Mouse (Mus musculus): ENCODE results near the gene Gemin8. TPM values are rescaled to one million over a fixed set of nuclear protein-coding genes. Genes with fewer than 3 reads are reported as not detected.

Gemin8 gene
- polyA plus RNA-seq, 1 experiment from 2014 or later: 5.5 TPM

DNA sequence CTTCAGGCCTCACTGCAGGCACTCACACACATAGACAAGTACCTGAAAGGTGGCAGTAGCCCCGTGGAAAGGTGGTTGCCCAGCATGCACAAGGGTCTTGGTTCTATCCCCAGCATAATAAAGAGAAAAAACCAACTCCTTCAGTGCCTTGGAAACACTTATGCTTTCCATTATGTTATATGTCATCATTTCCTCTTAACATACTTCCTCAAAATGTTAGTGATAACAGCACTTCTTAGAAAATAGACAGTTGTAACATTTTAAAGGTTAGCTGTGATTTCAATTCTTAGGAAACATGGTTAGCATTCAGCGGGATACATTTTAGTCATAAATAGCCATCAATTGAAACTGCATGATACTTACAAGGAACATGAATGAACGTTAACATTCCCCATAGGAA is 12.8 kb downstream of the Gemin8 start:
- Histone ChIP-seq H3K27me3 (replicated peaks) (no peaks in the 10 kb centered on the region), H3K4me2 (no peak overlapping the region), H3K4me3 (no peak overlapping the region), H3K9ac (no peak overlapping the region), H3K9me3 (replicated peaks) (no peaks in the 10 kb centered on the region), H3K4me1 (replicated peaks) (0 out of 2 replicates have a peak, but pooled peaks cover 2% of the 10 kb centered on the region), H3K36me3 (0 out of 2 replicates have a peak, but pooled peaks cover 6% of the 10 kb centered on the region), H3K27ac (ENCODE audit: poor library complexity, severe bottlenecking) (no peak overlapping the region)
- 75% methylated on average over 3 of the region's 3 CpGs for whole genome bisulfite sequencing
- ATAC-seq (ENCODE audit: insufficient number of reproducible peaks, low FRiP score): no peak

DNA sequence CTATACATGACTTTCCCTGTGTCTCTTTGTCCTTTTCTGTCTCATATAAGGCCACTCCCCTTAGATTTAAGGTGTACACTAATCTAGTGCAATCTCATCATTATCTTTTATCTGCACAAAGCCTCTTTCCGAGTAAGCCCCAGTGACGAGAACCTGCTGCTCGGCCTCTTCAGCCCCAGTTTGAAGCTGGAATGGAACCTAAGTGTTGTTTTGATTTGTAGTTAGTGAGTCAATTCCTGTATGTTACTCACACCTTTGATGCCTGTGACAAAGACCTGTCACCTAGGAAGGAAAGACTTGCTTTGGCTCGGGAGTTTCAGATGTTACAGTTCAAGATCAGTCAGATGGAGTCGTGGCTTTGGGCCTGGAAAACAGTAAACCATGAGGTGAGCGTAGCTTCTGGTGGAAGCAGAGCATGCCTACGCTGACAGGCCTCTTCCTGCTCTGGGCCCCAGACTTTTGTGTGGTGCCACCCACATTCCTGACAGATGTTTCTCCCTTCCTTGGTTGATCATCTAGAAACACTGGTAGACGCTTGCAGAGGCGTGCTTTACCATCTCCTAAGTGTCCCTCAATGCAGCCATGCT is 15.2 kb downstream of the Gemin8 start:
- H3K27ac ChIP-seq (ENCODE audit: poor library complexity, severe bottlenecking): no peak overlapping the region
- no peak for ATAC-seq (ENCODE audit: insufficient number of reproducible peaks, low FRiP score)
- 0 out of 2 replicates have a peak, but pooled peaks cover 2% of the 10 kb centered on the region for H3K4me1 ChIP-seq (replicated peaks)
- H3K27me3 ChIP-seq (replicated peaks): no peaks in the 10 kb centered on the region
- H3K36me3 ChIP-seq: 0 out of 2 replicates have a peak, but pooled peaks cover 6% of the 10 kb centered on the region
- WGBS: 64% methylated on average over 9 of the region's 9 CpGs
- H3K9ac ChIP-seq: no peak overlapping the region
- no peak overlapping the region for H3K4me3 ChIP-seq
- no peak overlapping the region for H3K4me2 ChIP-seq
- H3K9me3 ChIP-seq (replicated peaks): no peaks in the 10 kb centered on the region

- Histone ChIP-seq H3K4me2 (no peak overlapping the region), H3K4me1 (replicated peaks) (0 out of 2 replicates have a peak, but pooled peaks cover 2% of the 10 kb centered on the region), H3K27me3 (replicated peaks) (no peaks in the 10 kb centered on the region), H3K9ac (no peak overlapping the region), H3K36me3 (0 out of 2 replicates have a peak, but pooled peaks cover 3% of the 10 kb centered on the region), H3K4me3 (no peak overlapping the region), H3K9me3 (replicated peaks) (no peaks in the 10 kb centered on the region), H3K27ac (ENCODE audit: poor library complexity, severe bottlenecking) (no peak overlapping the region)
- peak; percentile 75; the same call in 1 of the 2 replicates for ATAC-seq (ENCODE audit: insufficient number of reproducible peaks, low FRiP score)
- 58% methylated on average over 1 of the region's 1 CpGs for WGBS
Measured at GRCm38 (mm10) chrX:166187803-166188202, 17.5 kb downstream of the Gemin8 start.

DNA sequence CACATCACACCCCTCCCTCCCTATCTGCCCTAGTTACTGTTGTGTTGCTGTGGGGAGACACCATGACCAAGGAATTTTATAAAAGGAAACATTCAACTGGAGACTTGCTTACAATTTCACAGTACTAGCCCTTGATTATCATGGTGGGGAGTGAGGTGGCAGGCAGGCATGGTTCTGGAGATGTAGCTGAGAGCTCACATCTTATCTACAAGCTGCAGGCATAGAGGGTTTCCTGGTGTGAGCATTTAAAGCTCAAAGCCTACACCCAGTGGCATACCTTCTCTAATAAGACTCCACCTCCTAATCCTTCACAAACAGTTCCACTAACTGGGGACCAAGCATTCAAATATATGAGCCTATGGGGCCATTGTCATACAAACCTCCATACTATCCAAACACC is 26.1 kb downstream of the Gemin8 start:
- Histone ChIP-seq H3K4me1 (replicated peaks) (no peaks in the 10 kb centered on the region), H3K27me3 (replicated peaks) (no peaks in the 10 kb centered on the region), H3K9ac (no peak overlapping the region), H3K4me3 (no peak overlapping the region), H3K27ac (ENCODE audit: poor library complexity, severe bottlenecking) (no peak overlapping the region), H3K9me3 (replicated peaks) (no peaks in the 10 kb centered on the region), H3K4me2 (no peak overlapping the region), H3K36me3 (no peaks in the 10 kb centered on the region)
- no peak for ATAC-seq (ENCODE audit: insufficient number of reproducible peaks, low FRiP score)

- no peak overlapping the region for H3K4me3 ChIP-seq
- H3K9ac ChIP-seq: no peak overlapping the region
- no peaks in the 10 kb centered on the region for H3K27me3 ChIP-seq (replicated peaks)
- WGBS: 80% methylated on average over 2 of the region's 2 CpGs
- H3K9me3 ChIP-seq (replicated peaks): no peaks in the 10 kb centered on the region
- no peak overlapping the region for H3K4me2 ChIP-seq
- H3K4me1 ChIP-seq (replicated peaks): no peaks in the 10 kb centered on the region
- H3K27ac ChIP-seq (ENCODE audit: poor library complexity, severe bottlenecking): no peak overlapping the region
- no peak for ATAC-seq (ENCODE audit: insufficient number of reproducible peaks, low FRiP score)
- H3K36me3 ChIP-seq: no peaks in the 10 kb centered on the region
Measured at GRCm38 (mm10) chrX:166198266-166198665, 28.0 kb downstream of the Gemin8 start.

DNA sequence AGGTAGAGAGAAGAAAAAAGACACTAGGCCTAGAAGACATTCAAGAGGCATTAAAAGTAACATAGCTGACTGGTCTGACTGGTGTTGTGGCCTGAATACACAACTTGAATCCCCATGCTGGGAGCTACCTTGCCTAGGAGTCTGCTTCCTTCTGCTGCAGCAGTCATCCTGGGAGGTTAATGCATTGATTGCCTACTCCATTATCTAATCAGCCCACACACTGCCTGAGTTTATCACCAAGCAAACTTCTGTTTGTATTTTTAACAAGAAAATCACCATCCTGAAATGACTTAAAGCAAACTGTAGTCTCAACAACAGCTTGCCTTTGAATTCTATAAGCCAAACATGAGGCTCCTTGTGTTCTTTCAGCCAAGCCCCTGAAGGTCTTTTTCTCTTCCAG is 29.6 kb downstream of the Gemin8 start:
- ATAC-seq (ENCODE audit: insufficient number of reproducible peaks, low FRiP score): no peak

DNA sequence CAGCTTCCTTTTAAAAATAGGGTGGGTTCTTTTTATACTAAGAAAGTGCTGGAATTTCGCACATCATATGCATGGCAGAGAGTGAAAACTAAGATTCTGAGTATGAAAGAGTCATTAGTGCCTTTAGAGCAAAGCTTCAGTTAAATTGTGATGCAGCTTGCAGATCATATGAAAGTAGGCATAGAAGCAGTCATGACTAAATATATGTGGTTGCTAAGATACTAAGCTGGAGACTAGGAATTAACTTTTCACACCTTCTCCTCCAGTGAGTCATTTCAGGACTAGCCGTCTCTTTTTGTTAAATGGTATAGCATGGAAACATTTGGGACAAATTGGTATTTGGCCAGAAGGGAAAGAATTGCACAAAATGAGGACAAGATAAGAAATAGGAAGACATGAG is 44.3 kb downstream of the Gemin8 start:
- no peak overlapping the region for H3K9ac ChIP-seq
- no peaks in the 10 kb centered on the region for H3K9me3 ChIP-seq (replicated peaks)
- H3K4me1 ChIP-seq (replicated peaks): no peaks in the 10 kb centered on the region
- H3K4me3 ChIP-seq: no peak overlapping the region
- H3K4me2 ChIP-seq: no peak overlapping the region
- no peaks in the 10 kb centered on the region for H3K36me3 ChIP-seq
- no peak for ATAC-seq (ENCODE audit: insufficient number of reproducible peaks, low FRiP score)
- H3K27ac ChIP-seq (ENCODE audit: poor library complexity, severe bottlenecking): no peak overlapping the region
- H3K27me3 ChIP-seq (replicated peaks): no peaks in the 10 kb centered on the region; the same call in 1 of the 2 replicates
- 69% methylated on average over 2 of the region's 2 CpGs for WGBS

More for the DNA sequence above, 29.6 kb downstream of the Gemin8 start:
- no peak overlapping the region for H3K9ac ChIP-seq
- H3K4me2 ChIP-seq: no peak overlapping the region
- H3K4me3 ChIP-seq: no peak overlapping the region
- no peaks in the 10 kb centered on the region for H3K36me3 ChIP-seq
- no peaks in the 10 kb centered on the region for H3K4me1 ChIP-seq (replicated peaks)
- no peak overlapping the region for H3K27ac ChIP-seq (ENCODE audit: poor library complexity, severe bottlenecking)
- no peaks in the 10 kb centered on the region for H3K9me3 ChIP-seq (replicated peaks)
- H3K27me3 ChIP-seq (replicated peaks): no peaks in the 10 kb centered on the region

- H3K4me2 ChIP-seq: no peak overlapping the region
- no peak overlapping the region for H3K9ac ChIP-seq
- no peaks in the 10 kb centered on the region; the same call in 1 of the 2 replicates for H3K27me3 ChIP-seq (replicated peaks)
- no peaks in the 10 kb centered on the region for H3K9me3 ChIP-seq (replicated peaks)
- H3K4me1 ChIP-seq (replicated peaks): no peaks in the 10 kb centered on the region
- 76% methylated on average over 6 of the region's 6 CpGs for WGBS
- no peak for ATAC-seq (ENCODE audit: insufficient number of reproducible peaks, low FRiP score)
- H3K27ac ChIP-seq (ENCODE audit: poor library complexity, severe bottlenecking): no peak overlapping the region
- no peaks in the 10 kb centered on the region for H3K36me3 ChIP-seq
- no peak overlapping the region for H3K4me3 ChIP-seq
Measured at GRCm38 (mm10) chrX:166216248-166216647, 46.0 kb downstream of the Gemin8 start.

- Histone ChIP-seq H3K4me1 (replicated peaks) (no peaks in the 10 kb centered on the region), H3K4me3 (no peak overlapping the region), H3K27me3 (replicated peaks) (no peaks in the 10 kb centered on the region; the same call in 1 of the 2 replicates), H3K27ac (ENCODE audit: poor library complexity, severe bottlenecking) (no peak overlapping the region), H3K9ac (no peak overlapping the region), H3K4me2 (no peak overlapping the region), H3K9me3 (replicated peaks) (no peaks in the 10 kb centered on the region), H3K36me3 (no peaks in the 10 kb centered on the region)
- ATAC-seq (ENCODE audit: insufficient number of reproducible peaks, low FRiP score): no peak
- WGBS: 79% methylated on average over 8 of the region's 8 CpGs
Measured at GRCm38 (mm10) chrX:166216720-166217119, 46.5 kb downstream of the Gemin8 start.

- H3K4me2 ChIP-seq: no peak overlapping the region
- no peaks in the 10 kb centered on the region for H3K9me3 ChIP-seq (replicated peaks)
- no peak overlapping the region for H3K9ac ChIP-seq
- H3K27me3 ChIP-seq (replicated peaks): no peaks in the 10 kb centered on the region
- H3K27ac ChIP-seq (ENCODE audit: poor library complexity, severe bottlenecking): no peak overlapping the region
- no peaks in the 10 kb centered on the region for H3K36me3 ChIP-seq
- no peaks in the 10 kb centered on the region for H3K4me1 ChIP-seq (replicated peaks)
- ATAC-seq (ENCODE audit: insufficient number of reproducible peaks, low FRiP score): no peak
- H3K4me3 ChIP-seq: no peak overlapping the region
- 42% methylated on average over 5 of the region's 5 CpGs for WGBS
Measured at GRCm38 (mm10) chrX:166219331-166219730, 49.1 kb downstream of the Gemin8 start.

GRCm38 (mm10) chrX:166226856-166227255 is 56.6 kb downstream of the Gemin8 start:
- no peaks in the 10 kb centered on the region for H3K36me3 ChIP-seq
- no peak overlapping the region for H3K9ac ChIP-seq
- H3K27me3 ChIP-seq (replicated peaks): no peaks in the 10 kb centered on the region
- 70% methylated on average over 5 of the region's 5 CpGs for WGBS
- H3K4me3 ChIP-seq: no peak overlapping the region
- no peak overlapping the region for H3K4me2 ChIP-seq
- H3K27ac ChIP-seq (ENCODE audit: poor library complexity, severe bottlenecking): no peak overlapping the region
- no peak for ATAC-seq (ENCODE audit: insufficient number of reproducible peaks, low FRiP score)
- no peaks in the 10 kb centered on the region for H3K9me3 ChIP-seq (replicated peaks)
- H3K4me1 ChIP-seq (replicated peaks): no peaks in the 10 kb centered on the region

DNA sequence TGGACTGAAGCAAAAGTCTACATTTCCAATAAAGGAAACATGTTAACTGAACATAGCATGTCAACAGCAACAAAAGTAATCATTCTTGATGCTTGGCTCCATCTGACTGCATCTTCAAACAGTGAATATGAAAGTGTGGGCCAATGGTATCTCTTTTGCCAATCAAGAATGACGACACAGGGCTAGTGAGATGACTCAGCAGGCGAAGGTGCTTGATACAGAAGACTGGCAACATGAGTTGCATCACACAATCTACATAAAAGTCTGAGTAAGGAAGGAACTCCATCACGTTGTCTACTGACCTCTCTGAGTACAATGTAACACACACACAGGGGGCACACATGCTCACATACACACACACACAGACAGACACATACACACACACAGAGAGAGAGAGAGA is 59.5 kb downstream of the Gemin8 start:
- no peaks in the 10 kb centered on the region for H3K36me3 ChIP-seq
- no peaks in the 10 kb centered on the region for H3K27me3 ChIP-seq (replicated peaks)
- no peak for ATAC-seq (ENCODE audit: insufficient number of reproducible peaks, low FRiP score)
- H3K9me3 ChIP-seq (replicated peaks): no peaks in the 10 kb centered on the region
- 65% methylated on average over 3 of the region's 3 CpGs for WGBS
- no peak overlapping the region for H3K4me2 ChIP-seq
- H3K4me3 ChIP-seq: no peak overlapping the region
- no peak overlapping the region for H3K9ac ChIP-seq
- no peak overlapping the region for H3K27ac ChIP-seq (ENCODE audit: poor library complexity, severe bottlenecking)
- H3K4me1 ChIP-seq (replicated peaks): no peaks in the 10 kb centered on the region

All from heart, embryonic 12.5 days (tissue).